Mouse (Mus musculus): ENCODE data around the gene Slc9a5. TPM values are rescaled to one million over a fixed set of nuclear protein-coding genes. Genes with fewer than 3 reads are reported as not detected.
A peak's percentile ranks its signal among the peaks of the same experiment; 100 is the strongest.

Slc9a5 gene
- polyA plus RNA-seq, 1 experiment from 2014 or later, result 7.2 TPM

DNA sequence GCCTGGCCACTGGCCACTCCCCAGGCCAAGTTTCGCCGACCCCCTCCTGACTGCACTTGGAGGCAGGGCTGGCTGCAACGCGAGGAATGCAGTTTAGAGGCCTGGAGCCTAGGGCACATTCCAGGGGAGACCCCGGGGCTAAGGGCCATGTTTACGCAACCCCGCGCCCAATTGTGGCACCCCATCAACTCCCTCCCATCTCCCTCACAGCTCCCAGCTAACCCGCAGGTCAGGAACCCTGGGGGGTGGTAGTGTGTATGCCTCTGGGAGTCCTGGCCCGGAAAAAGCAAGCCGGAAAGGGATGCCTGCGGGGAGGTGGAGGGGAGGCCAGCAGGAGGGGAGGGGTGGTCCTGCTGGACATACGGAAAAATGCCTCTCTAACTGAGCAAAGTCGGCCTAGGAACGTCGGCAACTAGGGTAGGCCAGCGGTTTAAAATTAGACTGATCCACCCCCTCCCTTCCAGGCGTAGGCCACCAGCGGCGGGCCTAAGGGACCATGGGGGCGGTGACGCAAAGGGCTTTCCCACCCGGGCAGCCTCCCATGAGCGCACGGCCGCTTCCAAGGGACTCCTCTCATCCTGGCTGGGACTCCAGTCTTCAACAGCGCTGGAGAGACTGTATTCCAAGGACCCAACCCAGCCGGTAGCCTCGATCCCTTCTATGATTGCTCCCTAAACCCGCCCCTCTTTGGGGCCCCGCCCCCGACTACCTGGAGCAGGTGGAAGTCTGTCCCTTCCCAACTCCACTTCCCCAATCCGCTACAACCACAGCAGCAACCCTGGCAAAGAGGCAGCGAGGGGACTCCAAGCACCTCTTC is 1.8 kb upstream of the Slc9a5 start:
- Histone ChIP-seq H3K27me3 (no peaks in the 10 kb centered on the region), H3K4me1 (peaks cover 66% of the 10 kb centered on the region), H3K27ac (peak overlapping the region; percentile 97), H3K36me3 (0 out of 2 replicates have a peak, but pooled peaks cover 6% of the 10 kb centered on the region), H3K4me3 (peak overlapping the region; percentile 64), H3K4me2 (peak overlapping the region; percentile 98), H3K9ac (peak overlapping the region; percentile 72), H3K9me3 (no peaks in the 10 kb centered on the region)
- peak; percentile 64 for ATAC-seq (ENCODE audit: borderline replicate concordance, extremely low read depth, low FRiP score, low TSS enrichment)
- WGBS, result 0% methylated on average over 34 of the region's 34 CpGs

DNA sequence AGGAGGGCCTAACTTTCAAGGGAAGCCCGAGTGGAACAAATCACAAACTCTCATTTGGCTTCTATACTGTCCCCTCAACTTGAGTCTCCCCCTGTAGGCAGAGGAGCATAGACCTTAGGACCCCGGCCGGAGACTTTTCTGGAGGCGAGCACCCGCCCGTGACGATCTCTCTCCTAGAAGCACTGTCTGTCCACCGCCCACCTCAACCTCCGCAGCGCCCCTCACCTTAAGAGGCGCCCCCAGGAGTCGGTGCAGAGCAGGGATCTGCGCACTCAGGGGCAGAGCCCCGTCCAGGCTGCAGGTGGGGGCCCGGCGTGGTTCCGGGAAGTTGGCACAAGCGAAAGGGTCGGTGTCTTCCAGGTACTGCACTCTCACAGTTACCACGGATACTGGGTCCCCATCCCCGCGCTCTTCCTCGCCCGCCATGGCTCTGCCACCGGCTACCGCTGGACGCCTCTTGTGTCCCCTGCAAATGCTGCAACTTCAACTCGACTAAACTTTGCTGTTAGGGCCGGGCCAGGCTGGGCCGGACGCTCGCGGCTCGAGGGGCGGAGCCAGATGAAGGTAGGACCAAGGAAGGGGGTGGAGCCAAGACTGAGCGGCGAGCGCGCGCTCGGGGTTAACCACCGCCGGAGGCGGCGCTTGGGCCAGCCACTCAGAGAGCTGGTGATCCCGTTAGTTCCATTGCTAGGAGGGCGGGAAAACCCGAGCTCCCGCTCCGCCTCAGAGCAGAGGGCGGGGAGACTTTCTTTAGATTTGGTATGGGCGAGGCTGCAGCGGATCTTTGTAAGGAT is 1.0 kb upstream of the Slc9a5 start, which contains the start of gene Fhod1:
Gene Fhod1 (minus strand): TSS at position 526 of the 794 bp plus-strand sequence.
- ATAC-seq (ENCODE audit: borderline replicate concordance, extremely low read depth, low FRiP score, low TSS enrichment), result peak; percentile 85
- WGBS, result under 1% methylated on average over 53 of the region's 53 CpGs
- H3K36me3 ChIP-seq, result 0 out of 2 replicates have a peak, but pooled peaks cover 6% of the 10 kb centered on the region
- H3K4me3 ChIP-seq, result peak within 1 kb of the TSS; percentile 64
- peaks cover 58% of the 10 kb centered on the region for H3K4me1 ChIP-seq
- H3K27ac ChIP-seq, result peak within 1 kb of the TSS; percentile 97
- H3K9ac ChIP-seq, result peak within 1 kb of the TSS; percentile 74
- no peaks in the 10 kb centered on the region for H3K9me3 ChIP-seq
- H3K4me2 ChIP-seq, result peak within 1 kb of the TSS; percentile 98
- H3K27me3 ChIP-seq, result no peaks in the 10 kb centered on the region

GRCm38 (mm10) chr8:105349096-105349771 is 591 bp downstream of the Slc9a5 start:
- no peaks in the 10 kb centered on the region for H3K36me3 ChIP-seq
- H3K4me3 ChIP-seq, result peak overlapping the region; percentile 64
- no peaks in the 10 kb centered on the region for H3K27me3 ChIP-seq
- no peak for ATAC-seq (ENCODE audit: borderline replicate concordance, extremely low read depth, low FRiP score, low TSS enrichment)
- peak overlapping the region; percentile 89 for H3K27ac ChIP-seq
- H3K9me3 ChIP-seq, result no peaks in the 10 kb centered on the region
- peaks cover 47% of the 10 kb centered on the region for H3K4me1 ChIP-seq
- peak overlapping the region; percentile 98 for H3K4me2 ChIP-seq
- H3K9ac ChIP-seq, result peak overlapping the region; percentile 74
- under 1% methylated on average over 37 of the region's 48 CpGs for WGBS

DNA sequence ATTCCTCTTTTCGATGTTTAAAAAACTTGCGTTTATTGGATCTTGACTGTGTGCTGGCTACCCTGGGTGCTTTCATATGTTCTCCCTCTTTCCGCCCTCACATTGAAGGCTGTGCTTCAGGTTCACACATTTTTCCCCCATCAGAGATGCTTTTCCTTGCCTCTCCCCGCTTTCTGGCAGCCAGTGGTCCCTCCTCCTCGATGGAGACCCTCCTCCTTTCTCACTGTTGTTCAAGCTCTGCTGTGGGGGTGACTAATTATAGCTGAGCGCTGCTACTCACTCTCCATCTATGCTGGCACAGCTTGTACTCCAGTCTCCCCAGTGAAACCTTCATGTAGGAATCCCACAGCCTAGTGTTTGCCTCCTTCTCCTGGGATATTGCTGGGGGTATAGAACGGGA is 1.5 kb downstream of the Slc9a5 start:
- H3K4me1 ChIP-seq, result peaks cover 40% of the 10 kb centered on the region
- no peaks in the 10 kb centered on the region for H3K36me3 ChIP-seq
- H3K27me3 ChIP-seq, result no peaks in the 10 kb centered on the region
- 25% methylated on average over 7 of the region's 7 CpGs for WGBS
- H3K4me2 ChIP-seq, result peak overlapping the region; percentile 98
- no peaks in the 10 kb centered on the region for H3K9me3 ChIP-seq
- H3K4me3 ChIP-seq, result peak overlapping the region; percentile 64
- peak overlapping the region; percentile 89; the same call in 1 of the 2 replicates for H3K27ac ChIP-seq
- no peak for ATAC-seq (ENCODE audit: borderline replicate concordance, extremely low read depth, low FRiP score, low TSS enrichment)
- peak overlapping the region; percentile 74; the same call in 1 of the 2 replicates for H3K9ac ChIP-seq

DNA sequence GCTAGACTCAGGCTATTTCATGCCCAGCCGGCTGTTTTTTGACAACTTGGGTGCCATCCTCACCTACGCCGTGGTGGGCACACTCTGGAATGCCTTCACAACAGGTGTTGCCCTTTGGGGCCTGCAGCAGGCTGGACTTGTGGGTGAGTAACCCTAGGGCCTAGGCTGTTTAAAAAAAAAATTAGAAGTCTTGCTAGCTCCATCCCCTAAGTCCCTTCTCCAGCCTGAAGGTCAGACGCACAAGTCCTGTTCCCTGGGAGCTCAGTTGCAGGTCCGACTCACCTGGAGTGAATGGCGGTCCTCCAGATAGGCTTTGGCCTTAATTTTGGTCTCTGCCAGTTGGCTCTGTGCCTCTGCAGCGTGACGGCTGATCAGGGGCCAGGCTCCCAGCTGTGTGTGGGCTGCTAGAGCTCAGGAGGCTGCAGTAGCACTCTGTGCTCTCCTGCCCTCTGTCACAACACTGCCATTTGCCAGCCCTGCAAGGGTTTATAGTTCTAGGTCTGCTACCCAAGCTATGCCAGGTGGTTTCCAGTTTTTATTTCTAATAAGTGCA is 5.0 kb downstream of the Slc9a5 start:
- H3K27ac ChIP-seq, result no peak overlapping the region
- H3K4me3 ChIP-seq, result no peak overlapping the region
- peaks cover 27% of the 10 kb centered on the region for H3K4me1 ChIP-seq
- H3K27me3 ChIP-seq, result no peaks in the 10 kb centered on the region
- H3K4me2 ChIP-seq, result no peak overlapping the region
- H3K36me3 ChIP-seq, result 0 out of 2 replicates have a peak, but pooled peaks cover 5% of the 10 kb centered on the region
- 72% methylated on average over 8 of the region's 8 CpGs for WGBS
- H3K9me3 ChIP-seq, result no peaks in the 10 kb centered on the region
- no peak overlapping the region for H3K9ac ChIP-seq
- no peak for ATAC-seq (ENCODE audit: borderline replicate concordance, extremely low read depth, low FRiP score, low TSS enrichment)

GRCm38 (mm10) chr8:105354549-105354948 is 5.9 kb downstream of the Slc9a5 start:
- H3K9ac ChIP-seq, result no peak overlapping the region
- no peaks in the 10 kb centered on the region for H3K9me3 ChIP-seq
- ATAC-seq (ENCODE audit: borderline replicate concordance, extremely low read depth, low FRiP score, low TSS enrichment), result no peak
- 87% methylated on average over 4 of the region's 4 CpGs for WGBS
- no peak overlapping the region for H3K27ac ChIP-seq
- no peak overlapping the region for H3K4me3 ChIP-seq
- H3K4me2 ChIP-seq, result no peak overlapping the region
- H3K4me1 ChIP-seq, result peaks cover 27% of the 10 kb centered on the region
- H3K36me3 ChIP-seq, result 0 out of 2 replicates have a peak, but pooled peaks cover 12% of the 10 kb centered on the region
- no peaks in the 10 kb centered on the region; the same call in 1 of the 2 replicates for H3K27me3 ChIP-seq

GRCm38 (mm10) chr8:105355179-105356024 is 6.8 kb downstream of the Slc9a5 start:
- Histone ChIP-seq H3K9ac (no peak overlapping the region), H3K36me3 (0 out of 2 replicates have a peak, but pooled peaks cover 12% of the 10 kb centered on the region), H3K4me1 (peaks cover 23% of the 10 kb centered on the region), H3K4me2 (no peak overlapping the region), H3K4me3 (no peak overlapping the region), H3K27ac (no peak overlapping the region), H3K27me3 (no peaks in the 10 kb centered on the region; the same call in 1 of the 2 replicates), H3K9me3 (no peaks in the 10 kb centered on the region)
- ATAC-seq (ENCODE audit: borderline replicate concordance, extremely low read depth, low FRiP score, low TSS enrichment), result no peak
- 65% methylated on average over 26 of the region's 26 CpGs for WGBS

DNA sequence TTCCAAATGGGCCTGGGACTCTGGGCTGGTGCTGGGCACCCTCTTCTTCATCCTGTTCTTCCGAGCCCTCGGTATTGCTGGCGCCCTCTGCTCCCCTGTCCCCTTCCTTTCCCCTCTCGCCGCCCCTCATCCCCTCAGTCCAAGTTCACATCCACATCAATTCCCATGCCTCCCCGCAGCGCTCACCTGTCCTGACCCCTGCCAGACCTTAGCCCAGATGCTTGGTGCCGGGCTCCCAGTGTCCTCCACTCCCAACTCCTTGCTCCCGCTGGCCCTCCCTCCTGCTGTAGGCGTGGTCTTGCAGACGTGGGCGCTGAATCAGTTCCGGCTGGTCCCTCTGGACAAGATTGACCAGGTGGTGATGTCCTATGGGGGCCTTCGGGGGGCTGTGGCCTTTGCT is 8.0 kb downstream of the Slc9a5 start:
- Histone ChIP-seq H3K9ac (no peak overlapping the region), H3K9me3 (no peaks in the 10 kb centered on the region), H3K27ac (no peak overlapping the region), H3K4me1 (peaks cover 23% of the 10 kb centered on the region), H3K4me3 (no peak overlapping the region), H3K4me2 (no peak overlapping the region), H3K27me3 (no peaks in the 10 kb centered on the region; the same call in 1 of the 2 replicates), H3K36me3 (0 out of 2 replicates have a peak, but pooled peaks cover 12% of the 10 kb centered on the region)
- ATAC-seq (ENCODE audit: borderline replicate concordance, extremely low read depth, low FRiP score, low TSS enrichment), result no peak
- 78% methylated on average over 14 of the region's 14 CpGs for WGBS

GRCm38 (mm10) chr8:105359208-105359607 is 10.6 kb downstream of the Slc9a5 start:
- 58% methylated on average over 15 of the region's 15 CpGs for WGBS
- Histone ChIP-seq H3K9ac (no peak overlapping the region), H3K4me2 (no peak overlapping the region), H3K36me3 (peaks cover 12% of the 10 kb centered on the region; the same call in 1 of the 2 replicates), H3K9me3 (no peaks in the 10 kb centered on the region), H3K4me1 (peaks cover 30% of the 10 kb centered on the region), H3K27ac (no peak overlapping the region), H3K4me3 (no peak overlapping the region), H3K27me3 (no peaks in the 10 kb centered on the region; the same call in 1 of the 2 replicates)
- no peak for ATAC-seq (ENCODE audit: borderline replicate concordance, extremely low read depth, low FRiP score, low TSS enrichment)

GRCm38 (mm10) chr8:105359646-105360045 is 11.0 kb downstream of the Slc9a5 start:
- H3K4me3 ChIP-seq, result no peak overlapping the region
- WGBS, result 54% methylated on average over 4 of the region's 4 CpGs
- ATAC-seq (ENCODE audit: borderline replicate concordance, extremely low read depth, low FRiP score, low TSS enrichment), result no peak

More at GRCm38 (mm10) chr8:105359646-105360045, 11.0 kb downstream of the Slc9a5 start:
- Histone ChIP-seq H3K4me1 (peaks cover 30% of the 10 kb centered on the region), H3K27me3 (no peaks in the 10 kb centered on the region; the same call in 1 of the 2 replicates), H3K36me3 (peaks cover 16% of the 10 kb centered on the region; the same call in 1 of the 2 replicates), H3K27ac (no peak overlapping the region), H3K9ac (no peak overlapping the region), H3K9me3 (no peaks in the 10 kb centered on the region), H3K4me2 (no peak overlapping the region)

All from lung, embryonic 15.5 days (tissue).